Mouse (Mus musculus) c-Kit-negative CD71-positive TER-119-positive erythroid progenitor cells, embryonic 14.5 days (primary cell): ENCODE measurements around the gene Prkce.

Experiments
- DNase-seq: peaks from one replicate; pipeline ENCODE4 v3.0.0-alpha.2; 2013; ENCODE audit warnings: low read depth, low spot score

The Prkce gene

DNA sequence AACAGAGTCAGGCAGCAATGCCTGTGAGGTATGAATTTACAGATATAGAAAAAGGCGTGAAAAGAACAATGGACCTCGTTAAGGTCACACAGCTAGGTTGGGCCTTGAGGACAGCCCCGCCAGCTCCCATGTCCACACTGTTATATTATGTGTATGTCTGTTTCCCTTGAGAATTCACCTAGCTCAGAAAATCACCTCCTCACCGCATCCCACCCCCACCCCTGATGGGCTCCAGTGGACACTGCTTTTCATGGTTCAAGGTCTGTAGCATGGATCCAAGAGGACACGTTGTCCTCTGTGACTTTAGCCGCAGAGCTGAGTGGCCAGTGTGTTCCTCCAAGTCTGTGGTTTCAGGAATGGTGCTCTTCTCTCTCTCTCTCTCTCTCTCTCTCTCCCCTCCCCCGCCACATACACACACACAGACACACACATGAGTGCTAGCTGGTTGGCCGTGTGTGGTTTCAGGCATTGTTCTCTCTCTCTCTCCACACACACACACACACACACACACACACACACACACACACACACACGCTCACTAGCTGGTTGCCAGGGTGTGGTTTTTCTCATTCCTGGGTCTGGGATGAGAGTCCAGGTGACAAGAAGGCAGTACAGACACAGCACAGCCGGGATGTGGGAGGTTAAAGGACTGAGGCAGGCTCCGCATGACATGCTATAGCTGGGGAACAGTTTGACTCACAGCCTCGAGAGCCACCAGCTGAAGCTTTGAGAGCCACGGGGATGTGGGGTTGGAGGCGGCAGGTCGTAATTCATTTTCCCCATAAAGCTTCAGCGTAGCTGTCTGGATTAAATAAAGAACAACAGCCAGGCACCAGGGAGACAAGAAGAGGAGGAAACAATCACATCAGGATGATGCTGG, 162.7 kb downstream of the Prkce start:
- DNase-seq: no peak

DNA sequence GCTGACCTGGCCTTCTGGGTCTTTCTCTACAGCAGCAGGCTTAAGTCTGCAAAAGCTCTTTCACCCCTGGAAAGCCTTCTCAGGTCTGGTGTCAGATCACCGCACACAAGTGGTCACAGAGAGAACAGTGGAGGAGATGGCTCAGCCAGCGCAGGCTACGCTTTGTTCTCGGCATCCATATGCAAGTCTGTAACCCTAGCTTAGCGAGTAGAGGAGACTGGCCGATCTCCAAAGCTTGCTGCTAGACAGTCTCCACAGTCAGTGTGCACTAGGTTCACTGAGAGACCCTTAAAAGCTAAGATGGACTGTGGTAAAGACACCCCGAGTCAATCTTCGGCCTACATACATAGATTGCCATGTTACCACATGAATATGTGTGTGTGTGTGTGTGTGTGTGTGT, 164.2 kb downstream of the Prkce start:
- no peak for DNase-seq

DNA sequence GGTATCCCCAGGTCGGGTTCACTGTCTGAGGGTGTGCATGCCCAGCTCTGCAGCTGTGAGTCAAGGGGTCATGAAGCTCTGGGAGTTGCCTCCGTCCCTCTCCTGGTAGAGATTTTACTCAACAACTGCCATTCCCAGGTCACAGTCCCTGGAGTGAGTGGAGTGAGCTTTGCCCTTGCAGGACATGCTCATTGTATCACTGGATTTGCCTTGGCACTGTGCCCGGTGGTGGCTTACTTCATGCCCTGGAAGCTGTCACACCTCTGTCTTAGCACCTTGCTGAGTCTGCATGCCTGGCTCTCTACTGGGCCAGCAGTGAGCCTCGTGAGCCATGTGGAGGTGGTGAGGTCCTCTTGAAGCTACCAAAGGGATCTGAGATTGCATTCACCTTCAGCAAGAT, 167.4 kb downstream of the Prkce start:
- DNase-seq: no peak

DNA sequence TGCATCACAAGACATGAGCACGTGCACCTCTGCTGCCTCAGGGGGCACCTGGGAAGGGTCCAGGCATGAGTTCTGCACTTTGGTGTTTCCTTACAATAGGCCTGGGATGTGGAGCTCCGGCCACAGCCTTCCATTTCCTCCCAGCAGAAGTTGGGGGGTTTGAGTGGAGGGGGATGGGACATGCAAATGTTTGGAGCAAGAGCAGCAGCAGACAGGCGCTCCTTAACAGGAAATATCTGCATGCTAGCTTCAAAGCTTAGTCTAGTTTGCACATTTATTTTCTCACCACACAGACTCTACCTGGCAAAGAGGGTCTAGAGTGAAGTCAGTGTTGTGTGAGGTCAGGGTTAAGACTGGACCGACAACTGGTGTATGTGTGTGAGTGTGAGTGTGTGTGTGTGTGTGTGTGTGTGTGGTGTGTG, 169.1 kb downstream of the Prkce start:
- no peak for DNase-seq

DNA sequence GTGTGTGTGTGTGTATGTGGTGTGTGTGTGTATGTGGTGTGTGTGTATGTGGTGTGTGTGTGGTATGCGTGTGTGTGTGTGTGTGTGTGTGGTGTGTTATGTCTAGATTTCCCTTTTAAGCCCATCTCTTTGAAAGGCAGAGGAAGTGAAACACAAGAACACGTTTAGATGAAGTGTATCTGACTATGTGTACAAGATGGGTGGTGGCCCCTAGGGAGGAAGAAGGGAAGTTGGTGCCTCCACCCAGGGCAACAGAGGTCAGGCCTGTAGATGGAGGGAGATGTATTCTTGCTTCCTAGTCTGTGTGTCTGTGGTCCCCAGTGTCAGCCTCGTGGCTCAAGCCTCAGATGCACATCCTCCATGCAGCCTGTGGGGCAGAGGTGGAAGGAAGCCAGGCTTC, 169.5 kb downstream of the Prkce start:
- no peak for DNase-seq

DNA sequence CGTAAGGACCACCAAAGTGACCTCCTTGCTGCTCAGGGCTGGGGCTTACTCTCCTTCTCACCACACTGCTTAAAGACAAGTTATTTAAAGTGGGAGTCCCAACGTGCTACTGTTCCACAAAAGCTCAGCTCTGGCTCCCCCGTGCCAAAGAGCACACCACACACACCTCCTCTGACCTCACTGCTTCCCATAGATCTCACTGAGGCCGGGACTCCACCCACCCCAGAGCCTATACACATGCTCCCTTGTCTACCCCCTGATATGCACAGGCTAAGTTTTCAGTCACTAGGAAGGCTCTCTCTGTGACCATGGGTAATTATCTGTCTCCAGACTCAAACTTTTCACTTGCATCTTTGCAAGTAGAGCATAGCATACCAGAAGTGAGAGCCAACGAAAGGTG, 170.7 kb downstream of the Prkce start:
- no peak for DNase-seq

DNA sequence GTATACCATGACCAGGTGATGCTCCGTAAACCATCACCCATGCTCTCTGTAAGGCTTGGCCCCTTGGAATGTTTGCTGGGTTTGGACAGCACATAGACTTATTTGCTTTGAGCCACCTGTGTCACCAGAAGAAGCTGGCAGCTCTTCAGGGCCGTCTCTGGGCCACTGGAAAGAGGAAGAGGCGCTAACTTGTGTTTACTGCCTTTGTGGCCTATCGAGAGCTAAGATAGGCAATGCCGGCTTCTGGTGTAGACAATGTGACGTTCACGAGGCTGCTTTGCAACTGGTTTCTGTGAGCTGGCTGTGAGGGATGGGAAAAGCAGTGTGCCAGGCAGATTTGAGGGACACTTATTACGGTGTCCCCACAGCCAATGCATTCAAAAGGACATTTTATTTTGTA, 176.4 kb downstream of the Prkce start:
- DNase-seq: no peak

DNA sequence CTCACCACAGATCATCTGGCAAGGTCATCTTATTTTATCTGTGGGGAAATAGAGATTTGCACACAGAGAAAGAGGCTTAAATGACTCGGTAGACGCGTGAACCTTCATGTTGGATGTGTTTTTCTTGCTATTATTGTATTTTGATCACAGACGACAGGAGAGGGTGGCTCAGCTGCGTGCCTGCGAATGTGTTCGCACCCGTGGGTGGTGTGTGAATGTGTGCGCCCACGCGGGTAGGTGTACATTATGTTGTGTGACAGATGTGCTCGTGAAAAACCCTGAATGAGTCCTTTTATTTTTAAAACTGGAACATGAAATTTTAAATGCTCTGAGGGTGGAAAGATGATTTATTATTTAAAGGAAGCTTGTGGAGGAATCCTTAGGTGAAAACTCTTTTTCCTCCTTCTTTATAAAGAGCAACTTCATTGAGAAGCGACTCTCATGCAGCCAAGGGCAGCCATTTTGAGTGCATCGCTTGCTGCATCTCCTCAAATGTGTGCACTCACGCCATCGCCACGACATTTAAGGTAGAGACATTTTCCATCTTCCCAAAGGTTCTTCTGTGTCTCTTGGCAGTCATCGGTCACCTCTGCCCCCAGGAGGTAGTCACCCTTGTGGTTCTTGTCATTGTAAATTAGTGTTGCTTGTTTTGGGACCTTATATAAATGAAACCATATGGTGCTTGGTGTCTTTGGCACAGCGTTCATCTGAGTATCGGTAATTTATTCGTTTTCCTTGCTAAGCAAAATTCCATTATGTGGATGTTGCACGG, 177.8 kb downstream of the Prkce start:
- no peak for DNase-seq

DNA sequence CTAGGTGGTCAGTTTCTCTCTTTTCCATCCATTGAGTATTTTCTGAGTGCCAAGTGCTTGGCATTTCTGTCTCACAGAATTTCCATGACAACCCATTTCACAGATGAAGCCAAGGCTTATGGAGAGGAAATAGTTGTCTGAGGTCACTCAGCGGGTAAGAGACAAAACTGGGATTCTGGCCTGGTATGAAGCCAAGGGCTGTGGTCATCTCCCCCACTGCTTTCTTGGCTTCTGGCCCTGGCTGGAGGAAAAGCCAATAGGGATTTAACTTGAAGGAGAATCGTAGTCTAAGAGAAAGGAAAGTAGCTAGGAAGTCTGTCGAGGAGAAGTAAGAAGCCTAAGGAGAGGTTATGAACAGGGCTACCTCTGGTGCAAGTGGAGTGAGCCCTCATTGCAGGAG, 182.7 kb downstream of the Prkce start:
- no peak for DNase-seq

DNA sequence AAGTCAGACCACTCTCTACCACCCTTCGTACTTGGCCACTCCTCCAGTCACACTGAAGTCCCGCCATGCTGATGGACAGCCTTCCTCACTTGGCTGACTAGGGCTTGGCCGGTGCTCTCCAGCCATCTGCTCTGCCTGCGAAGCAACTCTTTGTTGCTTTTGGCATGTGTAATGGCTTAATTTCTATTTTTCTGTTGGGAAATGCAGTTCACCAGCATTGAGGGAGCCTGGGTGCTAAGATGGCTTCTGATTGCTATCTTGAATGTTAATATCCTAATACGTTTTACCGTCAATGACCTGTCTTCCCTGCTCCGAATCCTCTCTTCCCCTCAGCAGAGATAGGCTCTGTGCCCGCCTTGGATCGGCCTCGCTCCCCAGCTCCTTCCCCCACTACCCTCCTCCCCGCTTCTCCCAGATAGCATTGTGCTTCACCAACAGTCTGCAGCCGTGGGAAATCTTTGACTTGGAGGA, 183.2 kb downstream of the Prkce start:
- no peak for DNase-seq

DNA sequence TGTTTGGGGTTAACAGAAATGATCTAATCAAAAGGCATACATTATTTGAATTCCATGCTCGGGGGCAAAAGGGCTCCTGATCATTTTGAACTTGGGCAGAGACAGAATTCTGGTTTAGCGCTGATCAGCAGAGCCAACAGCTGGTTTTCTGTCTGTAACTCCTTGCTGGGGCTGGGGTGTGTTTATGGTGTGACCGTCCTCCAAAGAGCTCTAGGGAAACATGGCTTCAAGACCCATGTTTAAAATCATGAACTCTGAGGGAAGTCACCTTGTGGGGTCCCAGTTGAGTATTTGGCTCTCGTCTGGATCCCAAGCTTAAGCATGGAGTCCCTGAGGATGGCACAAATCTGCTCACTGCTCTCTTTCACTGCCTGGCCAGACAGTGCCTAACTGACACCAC, 183.7 kb downstream of the Prkce start:
- no peak for DNase-seq

DNA sequence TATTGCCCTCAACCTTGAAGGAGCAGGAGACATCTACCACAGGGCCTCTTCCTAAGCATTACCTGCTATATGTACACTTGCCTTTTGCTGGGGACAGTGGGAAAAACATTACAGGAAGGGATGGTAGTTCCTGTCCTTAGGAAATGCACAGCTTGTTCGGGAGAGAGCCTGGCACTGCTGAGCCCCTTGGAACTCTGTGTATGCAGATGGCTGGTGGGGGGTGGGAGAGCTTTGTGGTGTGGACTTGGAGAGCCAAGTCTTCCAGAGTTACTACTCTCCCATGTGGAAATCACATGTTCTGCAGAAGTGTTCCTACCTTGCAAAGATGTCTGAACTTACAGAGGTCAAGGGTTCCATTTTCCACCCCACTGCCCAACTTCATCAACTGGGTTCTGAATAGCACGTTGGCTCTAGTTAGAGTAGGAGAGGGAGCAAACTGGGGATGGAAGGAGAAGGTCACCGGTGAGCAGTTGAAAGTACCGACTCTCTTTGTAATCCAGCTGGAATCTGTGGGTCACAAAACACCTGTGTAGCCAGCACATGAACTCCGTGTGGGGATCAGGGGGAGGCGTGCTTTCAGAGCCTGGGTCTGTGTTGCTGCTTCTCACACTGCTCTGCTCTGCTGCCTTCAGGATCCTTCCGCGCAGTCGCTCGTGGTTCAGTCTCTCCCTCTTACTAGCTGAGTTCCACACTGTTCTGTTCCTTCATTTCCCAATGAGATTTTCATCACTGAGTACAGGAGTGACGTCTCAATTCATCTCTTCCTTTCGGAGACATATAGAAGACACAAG, 184.9 kb downstream of the Prkce start:
- DNase-seq: no peak

DNA sequence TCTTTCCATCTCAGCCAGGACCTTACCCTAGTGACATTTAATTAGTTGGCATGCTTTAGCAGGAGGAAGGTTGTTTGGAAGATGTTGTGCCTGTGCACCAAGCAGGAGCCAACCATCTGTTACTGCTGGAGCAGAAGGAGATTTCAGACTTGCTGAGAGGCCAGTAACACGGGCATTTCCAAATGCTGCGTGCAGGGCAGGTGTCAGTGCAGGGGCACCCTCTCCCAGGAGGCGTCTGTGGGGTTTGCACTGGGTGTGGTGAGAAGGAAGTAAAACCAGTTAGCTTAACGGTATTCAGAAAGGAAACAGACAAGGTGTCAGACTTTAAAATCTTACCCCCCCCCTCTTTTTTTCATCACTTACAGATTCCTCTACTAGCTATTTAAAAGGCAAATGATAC, 186.1 kb downstream of the Prkce start:
- DNase-seq: no peak

DNA sequence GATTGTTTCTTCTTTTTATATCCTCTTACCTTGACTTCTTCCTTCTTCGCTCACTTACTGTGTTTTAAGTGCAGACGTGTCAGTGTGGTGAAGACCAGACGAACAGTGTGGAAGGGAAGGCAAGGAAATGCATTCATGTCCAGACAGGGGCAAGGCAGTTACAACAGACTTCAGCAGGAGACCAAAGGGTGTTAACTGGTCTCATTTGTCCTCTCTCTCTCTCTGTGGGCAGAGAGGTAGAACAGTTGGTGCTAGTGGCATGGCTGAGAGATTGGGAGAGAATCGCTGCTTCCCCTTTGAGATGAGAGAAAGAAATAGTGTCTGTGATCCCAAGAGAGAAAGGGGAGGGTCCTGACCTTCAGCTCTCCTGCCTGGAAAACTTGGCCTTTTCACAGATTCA, 186.5 kb downstream of the Prkce start:
- DNase-seq: no peak

DNA sequence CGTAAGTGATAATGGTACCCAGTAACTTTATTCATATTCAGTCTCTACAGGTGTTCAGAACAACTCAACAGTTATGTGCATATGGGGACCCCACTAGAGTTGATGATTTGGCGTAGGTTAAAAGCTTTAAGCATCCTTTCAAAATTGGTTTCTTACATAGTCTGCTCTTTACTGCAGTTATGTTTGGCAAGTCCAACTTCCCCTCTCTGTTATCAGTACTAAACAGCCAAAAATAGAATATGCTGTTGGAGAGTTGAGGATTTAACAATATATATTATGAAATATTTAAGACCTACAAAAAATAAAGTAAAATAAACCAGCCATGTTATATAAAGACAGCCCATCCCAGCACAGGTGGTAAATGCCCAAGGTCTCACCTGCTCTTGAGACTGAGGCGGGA, 187.3 kb downstream of the Prkce start:
- no peak for DNase-seq

DNA sequence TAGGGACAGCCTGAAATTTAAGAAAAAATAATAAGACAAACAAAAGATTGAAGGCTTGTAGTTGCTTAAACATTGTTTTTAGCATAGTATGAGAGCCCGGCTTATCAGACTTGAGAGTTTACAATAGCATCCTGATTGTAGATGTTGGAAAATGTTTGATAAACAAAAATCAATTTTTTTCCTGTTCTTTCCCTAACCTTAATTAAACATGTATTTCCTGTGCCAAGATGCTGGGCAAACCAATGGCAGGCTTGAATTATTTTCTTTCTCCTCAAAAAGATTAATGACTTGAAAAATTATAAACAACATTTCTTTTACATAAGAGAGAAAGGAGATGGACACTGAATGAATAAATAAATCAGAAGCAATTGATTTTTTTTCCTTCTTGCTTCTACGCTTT, 187.7 kb downstream of the Prkce start:
- DNase-seq: no peak

DNA sequence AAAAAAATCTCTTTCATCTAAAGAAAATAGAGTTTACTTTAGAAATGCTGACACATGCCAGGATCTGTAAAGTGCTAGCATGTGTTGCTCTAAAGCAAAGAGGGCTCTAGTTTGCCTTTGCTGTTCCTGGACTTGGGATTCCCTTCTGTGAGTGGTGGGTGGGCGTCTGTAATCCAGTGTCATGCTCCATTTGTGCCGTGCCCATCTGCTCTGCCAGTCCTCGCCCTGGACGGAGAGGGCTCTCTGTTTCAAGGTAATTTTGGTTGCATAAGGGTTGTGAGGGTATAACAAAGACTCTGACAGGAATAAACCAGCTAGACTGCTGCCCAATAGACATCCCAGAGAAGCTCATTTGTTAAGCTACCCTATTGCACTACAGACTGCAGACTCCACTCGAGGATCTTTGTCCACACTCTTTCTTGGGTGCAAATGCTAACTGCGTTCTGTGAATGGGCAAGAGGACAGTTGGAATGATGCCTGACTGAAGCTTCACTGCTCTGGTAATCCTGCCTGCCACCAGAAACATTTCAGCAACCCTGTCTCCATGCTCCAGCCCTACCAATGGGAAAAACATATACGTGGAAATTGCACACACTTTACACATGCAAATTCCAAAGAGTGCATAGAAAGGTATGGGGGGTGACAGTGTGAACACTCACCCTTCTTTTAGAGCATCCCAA, 188.3 kb downstream of the Prkce start:
- DNase-seq: no peak

DNA sequence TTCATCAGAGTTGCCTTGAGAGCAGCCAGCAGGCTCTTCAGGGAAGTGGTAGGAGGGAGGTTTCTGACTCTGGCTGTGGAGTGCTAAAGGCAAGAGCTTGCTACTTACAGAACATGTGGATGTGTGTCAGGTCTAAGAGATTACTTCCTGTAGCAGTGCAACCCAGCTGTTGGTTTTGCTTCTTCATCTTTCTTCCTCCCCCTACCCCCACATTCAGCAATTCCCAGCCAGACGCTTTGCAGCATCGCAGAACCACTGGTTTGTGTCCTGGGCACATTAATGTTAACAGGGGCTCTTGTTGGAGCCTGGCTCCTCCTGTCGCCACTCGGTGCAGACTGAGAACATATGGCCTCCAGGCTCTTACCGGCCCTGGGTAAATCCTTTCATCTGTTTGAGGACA, 190.8 kb downstream of the Prkce start:
- DNase-seq: no peak

DNA sequence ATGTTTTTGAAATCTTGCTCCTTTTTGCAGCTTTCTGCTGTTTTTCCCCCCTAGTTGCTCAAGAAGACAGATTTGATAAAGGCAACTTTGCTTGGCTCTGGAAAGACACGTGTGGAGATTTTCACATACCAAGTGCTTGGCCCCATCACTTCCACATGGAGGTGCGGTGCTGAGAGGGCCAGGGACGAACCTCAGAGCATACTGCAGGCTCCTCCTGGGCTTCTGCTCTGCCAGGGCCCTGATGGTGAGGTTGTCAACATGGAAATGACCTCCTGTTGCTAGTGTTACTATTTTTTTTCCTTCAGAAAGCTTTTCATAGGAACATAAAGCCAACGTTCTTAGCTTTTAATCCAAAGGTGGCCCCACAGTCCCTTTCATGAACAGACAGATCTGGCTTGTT, 191.3 kb downstream of the Prkce start:
- no peak for DNase-seq

DNA sequence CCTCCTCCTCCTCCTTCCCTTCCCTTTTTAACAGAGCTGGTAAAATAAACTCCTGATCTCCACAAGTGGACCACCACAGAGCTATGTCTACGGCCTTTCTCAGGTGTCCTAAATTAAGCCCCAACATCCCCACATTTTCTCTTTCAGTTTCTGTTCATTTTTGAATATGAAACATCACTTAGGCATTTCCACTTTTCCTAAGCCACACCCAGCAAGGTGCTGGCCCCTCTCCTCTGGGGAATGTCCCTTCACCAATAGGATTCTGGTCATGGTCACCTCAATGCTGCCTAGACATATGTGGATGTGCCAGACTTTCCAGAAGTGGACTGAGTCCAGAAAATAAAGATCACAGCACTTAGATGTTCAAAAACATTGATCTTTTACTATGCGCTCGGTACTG, 193.3 kb downstream of the Prkce start:
- no peak for DNase-seq

DNA sequence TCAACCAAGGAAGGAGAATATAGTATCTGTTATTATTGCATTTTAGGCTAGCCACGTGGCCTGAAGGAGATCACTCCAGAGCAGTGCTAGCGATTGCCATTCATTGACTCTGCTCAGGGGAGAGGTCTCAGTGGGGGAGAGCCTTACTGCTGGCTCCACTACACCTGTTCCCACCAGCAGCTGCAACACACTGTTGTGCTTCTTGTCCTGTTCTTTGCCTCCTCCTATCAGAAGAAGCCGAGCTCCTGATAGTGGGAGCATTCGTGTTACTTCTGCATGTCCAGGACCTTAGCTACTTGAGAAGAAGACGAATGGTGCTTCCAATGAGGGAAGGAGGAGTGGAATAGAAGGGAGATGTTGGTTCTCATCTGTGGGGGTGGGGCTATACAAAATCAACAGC, 195.8 kb downstream of the Prkce start:
- DNase-seq: no peak
